Mouse (Mus musculus) ovary, postnatal 14 days (tissue): Measurements from ENCODE around the gene Dusp15.

Source experiments
- DNase-seq: peaks from one replicate; pipeline ENCODE4 v3.0.0; 2022; ENCODE audit warnings: low spot score

The Dusp15 gene

DNA sequence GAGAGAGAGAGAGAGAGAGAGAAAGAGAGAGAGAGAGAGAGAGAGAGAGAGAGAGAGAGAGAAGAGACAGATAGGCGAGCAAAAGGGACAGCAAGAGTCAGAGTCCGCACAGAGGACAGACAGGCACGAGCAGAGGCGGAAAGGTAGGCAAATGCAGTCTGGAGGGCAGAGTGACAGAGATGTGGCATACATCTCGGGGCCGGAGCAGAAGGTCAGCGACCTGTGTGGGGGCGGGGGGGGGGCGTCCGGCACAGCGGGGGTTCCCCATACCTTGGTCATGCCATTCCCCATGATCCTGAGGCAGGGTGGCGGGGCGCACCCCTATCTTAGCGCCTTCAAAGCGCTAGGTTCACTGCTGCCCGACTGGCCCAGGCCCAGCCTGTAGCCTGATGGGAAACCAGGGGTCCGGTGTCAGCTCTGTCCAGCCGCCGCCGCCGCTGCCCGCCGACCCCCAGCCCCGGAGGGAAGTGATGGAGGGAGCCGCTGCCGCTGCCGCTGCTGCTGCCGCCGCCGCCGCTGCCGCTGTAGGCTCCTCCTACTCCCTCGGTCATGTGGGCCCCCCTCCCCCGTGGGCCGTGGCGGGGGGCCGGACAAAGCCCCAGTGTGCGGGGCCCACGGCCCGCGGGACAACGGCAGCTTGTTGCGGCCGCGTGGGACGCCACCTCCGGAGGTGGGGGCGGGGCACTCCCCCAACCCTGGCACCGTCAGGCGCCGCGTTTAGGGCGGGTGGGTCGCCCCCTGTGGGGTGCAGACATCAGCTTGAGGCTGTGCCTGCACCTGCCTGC is at the start of gene Dusp15:
Dusp15 (minus strand) TSS at position 634 of the 785 bp plus-strand sequence.
- DNase-seq = no peak

GRCm38 (mm10) chr2:152997046-152997445 is 45.5 kb upstream of the Dusp15 start:
- DNase-seq = no peak

- DNase-seq = no peak
Observed at GRCm38 (mm10) chr2:152991529-152991928, 40.0 kb upstream of the Dusp15 start.

- DNase-seq = no peak
Observed at GRCm38 (mm10) chr2:152985582-152985981, 34.1 kb upstream of the Dusp15 start.

- DNase-seq = no peak
Observed at GRCm38 (mm10) chr2:152976991-152977390, 25.5 kb upstream of the Dusp15 start.

GRCm38 (mm10) chr2:152965555-152965954 is 14.1 kb upstream of the Dusp15 start:
- DNase-seq = no peak

DNA sequence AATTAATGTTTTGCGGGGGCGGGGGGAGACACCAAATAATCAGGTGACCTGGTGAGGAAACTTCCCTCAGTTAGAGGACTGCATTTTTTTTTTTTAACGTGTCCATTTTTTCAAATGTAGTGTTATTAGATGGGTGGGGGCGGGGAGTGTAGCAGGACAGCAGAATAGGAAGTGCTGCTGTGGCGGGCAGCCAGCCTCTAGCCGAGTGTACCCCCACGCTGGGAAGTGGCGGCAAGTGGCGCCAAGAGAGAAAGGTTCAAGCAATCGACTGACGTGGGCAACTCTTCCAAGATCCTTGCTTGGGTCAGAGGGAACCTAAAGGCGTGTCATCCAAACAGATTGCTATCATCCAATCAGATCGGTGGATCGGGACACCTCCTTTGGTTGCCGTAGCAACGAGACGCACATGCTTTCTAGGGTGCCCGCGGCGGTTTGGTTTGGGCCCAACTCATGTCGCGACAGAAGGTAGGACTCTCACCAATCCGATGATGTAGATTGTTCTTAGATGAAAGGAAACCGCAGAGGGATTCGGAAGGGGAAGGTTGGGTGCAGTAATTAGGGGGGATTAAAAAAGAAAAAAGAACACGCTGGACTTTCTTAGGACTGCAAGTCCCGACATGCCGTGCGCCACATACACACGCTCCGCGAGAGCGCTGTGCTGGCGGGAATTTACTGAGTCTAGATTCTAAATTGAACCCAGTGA is 10.7 kb upstream of the Dusp15 start, which contains the start of gene Ttll9:
Ttll9 (plus strand) TSS at position 395 of the 703 bp plus-strand sequence.
- DNase-seq = peak; percentile 58

DNA sequence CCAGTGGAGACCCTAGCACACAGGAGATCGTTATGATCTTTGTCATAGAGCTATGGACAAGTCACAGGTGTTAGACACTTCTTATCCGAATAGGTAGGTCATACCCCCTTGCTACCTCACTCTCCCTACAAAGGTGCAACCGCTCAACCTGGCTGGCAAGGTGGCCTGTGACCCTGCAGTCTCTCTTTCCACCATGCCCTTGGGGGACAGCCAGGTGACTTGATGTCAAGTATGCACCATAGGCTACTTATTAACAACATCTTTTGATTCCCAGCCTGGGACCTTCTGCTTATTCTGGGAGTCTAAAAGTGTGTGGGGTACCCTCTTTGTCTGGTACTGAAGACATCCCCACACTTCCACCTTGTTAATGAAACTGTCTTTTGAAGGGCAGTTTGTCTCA is 6.6 kb upstream of the Dusp15 start:
- DNase-seq = no peak

GRCm38 (mm10) chr2:152951850-152952720 is 587 bp upstream of the Dusp15 start:
- no peak for DNase-seq

- no peak for DNase-seq
Observed at GRCm38 (mm10) chr2:152950358-152951064, 987 bp downstream of the Dusp15 start.

GRCm38 (mm10) chr2:152948438-152949020 is 3.0 kb downstream of the Dusp15 start:
- no peak for DNase-seq

DNA sequence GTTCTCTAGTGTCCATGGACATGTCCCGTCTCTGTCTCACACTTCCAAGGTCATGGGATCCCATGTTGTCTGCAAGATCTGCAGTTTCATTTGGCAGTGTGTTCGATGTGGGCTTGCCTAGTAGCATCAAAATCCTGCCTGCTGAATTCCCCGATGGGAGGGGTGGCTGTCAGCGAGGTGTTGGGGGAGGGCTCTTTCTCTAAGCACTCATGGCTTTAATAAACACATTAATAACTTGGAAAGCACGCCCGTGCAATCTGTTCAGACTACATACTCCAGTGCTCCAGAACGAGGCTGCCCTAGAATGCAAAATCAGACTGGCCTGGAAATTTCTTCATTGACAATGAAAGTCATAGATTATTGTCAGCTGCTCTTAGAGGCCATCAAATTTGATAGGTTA is 4.4 kb downstream of the Dusp15 start:
- no peak for DNase-seq

GRCm38 (mm10) chr2:152944013-152944412 is 7.5 kb downstream of the Dusp15 start:
- DNase-seq = no peak

- no peak for DNase-seq
Observed at GRCm38 (mm10) chr2:152943568-152943967, 7.9 kb downstream of the Dusp15 start.

DNA sequence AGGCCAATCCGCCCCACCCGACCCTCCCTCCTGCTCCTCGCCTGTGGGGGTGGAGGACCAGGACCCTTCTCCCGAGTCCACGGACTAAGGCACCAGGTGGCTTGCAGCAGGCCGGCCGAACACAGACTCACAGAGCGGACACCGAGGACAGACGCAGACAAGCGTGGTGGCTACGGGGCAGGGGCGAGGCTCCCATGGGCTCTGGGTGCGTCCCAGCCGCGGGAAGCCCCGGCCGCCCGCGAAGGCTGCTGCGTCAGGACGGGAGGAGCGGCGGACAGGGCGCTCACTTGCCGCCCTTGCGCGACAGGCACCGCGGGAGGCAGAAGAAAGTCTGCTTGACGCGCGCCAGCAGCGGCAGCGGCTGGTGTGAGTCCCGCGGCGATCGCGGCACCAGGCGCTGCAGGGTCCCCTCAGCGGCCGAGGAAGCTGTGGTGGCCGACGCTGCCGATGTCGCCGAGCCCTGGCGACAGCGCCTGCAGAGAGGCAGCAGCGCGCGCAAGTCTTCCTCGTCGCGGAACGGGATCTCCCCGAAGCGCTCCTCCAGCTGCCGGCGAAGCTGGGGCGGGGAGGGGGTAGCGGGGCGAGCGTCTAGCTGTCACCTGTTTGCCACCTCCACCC is 8.5 kb downstream of the Dusp15 start:
- no peak for DNase-seq

DNA sequence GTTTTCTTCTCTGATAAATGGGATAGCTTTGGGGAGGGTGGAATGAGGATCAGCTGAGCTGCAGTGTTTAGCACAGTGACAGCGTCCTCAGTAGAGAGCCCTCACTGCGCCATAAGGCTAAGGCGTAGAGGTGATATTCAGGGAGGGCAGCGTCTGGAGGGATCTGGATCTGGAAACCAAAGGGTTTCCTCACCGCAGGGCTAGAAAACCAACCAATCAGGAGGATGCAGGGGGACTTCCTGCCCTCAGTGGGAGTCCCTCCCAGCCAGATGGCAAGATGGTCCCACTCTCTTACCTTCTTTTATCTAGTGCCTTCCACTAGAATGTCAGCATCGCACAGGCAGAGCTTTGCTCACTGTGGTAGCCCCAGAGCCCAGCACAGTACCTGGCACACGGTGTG is 9.7 kb downstream of the Dusp15 start:
- DNase-seq = no peak

GRCm38 (mm10) chr2:152941106-152941505 is 10.4 kb downstream of the Dusp15 start:
- DNase-seq = no peak

- DNase-seq = peak; percentile 46
Observed at GRCm38 (mm10) chr2:152939846-152940245, 11.7 kb downstream of the Dusp15 start.

DNA sequence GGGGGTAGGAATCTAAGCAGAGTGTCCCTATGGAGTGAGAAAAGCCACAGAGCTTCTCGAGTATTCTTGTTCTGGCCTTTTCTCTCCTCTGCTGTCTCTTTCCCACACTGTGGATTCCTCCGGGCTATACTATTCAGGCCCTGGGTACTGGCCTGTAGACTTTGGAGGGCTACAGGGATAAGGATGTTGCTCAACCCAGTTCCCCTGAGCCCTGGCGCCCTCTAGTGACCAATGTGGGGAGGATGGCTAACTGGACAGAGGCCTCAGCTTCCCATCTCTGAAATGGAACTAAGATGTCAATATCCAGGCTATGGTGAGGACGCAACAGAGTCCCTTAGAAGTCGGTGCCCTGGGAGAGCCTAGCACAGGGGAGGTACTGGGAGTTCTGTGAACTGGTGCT is 17.9 kb downstream of the Dusp15 start:
- DNase-seq = no peak

DNA sequence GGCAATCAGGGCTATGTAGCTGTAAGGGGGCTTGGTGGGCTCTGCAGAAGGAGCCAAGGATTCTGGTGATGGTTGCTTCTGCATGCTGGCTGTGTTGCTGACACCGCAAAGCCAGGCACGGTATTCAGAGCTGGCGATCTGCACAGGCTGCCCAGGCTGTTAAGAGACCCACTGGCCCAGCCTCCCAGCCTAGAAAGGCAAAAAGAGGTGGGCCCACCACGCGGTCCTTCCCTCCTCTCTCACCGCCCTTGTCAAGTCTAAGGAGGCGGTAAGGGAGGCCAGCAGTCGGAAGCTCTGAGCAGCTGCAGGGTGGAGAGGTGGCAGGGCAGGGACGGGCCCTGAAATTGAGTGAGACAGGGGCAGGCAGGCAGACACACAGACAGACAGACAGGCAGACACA is 18.4 kb downstream of the Dusp15 start, which contains the start of gene Foxs1:
Foxs1 (minus strand) TSS at position 161 of the 400 bp plus-strand sequence.
- no peak for DNase-seq
